Mouse (Mus musculus) lung, postnatal 36 days (tissue): ENCODE measurements around the gene Rpusd2.
"Not testable (repeated sequence)": the region's sequence is repeated elsewhere in the genome, so short reads cannot be mapped to it uniquely, and the experiment has no call there.

ENCODE experiments used
- DNase-seq: peaks from one replicate; pipeline ENCODE4 v3.0.0; 2022; ENCODE audit warnings: mixed read lengths

The Rpusd2 gene

GRCm38 (mm10) chr2:119034656-119035396 lies at the start of gene Rpusd2:
Gene Rpusd2, plus strand, starts transcription at chr2:119034790.
- peak; percentile 97 for DNase-seq

GRCm38 (mm10) chr2:118995490-118995889 lies 39.1 kb upstream of the Rpusd2 start:
- DNase-seq, result no peak

GRCm38 (mm10) chr2:118995919-118996797 lies 38.4 kb upstream of the Rpusd2 start:
- no peak for DNase-seq

GRCm38 (mm10) chr2:118996798-118997105 lies 37.8 kb upstream of the Rpusd2 start:
- no peak for DNase-seq

- DNase-seq, result no peak
Observed at GRCm38 (mm10) chr2:118998115-118998866, 36.3 kb upstream of the Rpusd2 start.

- DNase-seq, result no peak
Observed at GRCm38 (mm10) chr2:118999025-118999639, 35.5 kb upstream of the Rpusd2 start.

GRCm38 (mm10) chr2:119006886-119007285 lies 27.7 kb upstream of the Rpusd2 start:
- no peak for DNase-seq

GRCm38 (mm10) chr2:119009376-119009775 lies 25.2 kb upstream of the Rpusd2 start:
- no peak for DNase-seq

- peak; percentile 48 for DNase-seq
Observed at GRCm38 (mm10) chr2:119014989-119015388, 19.6 kb upstream of the Rpusd2 start.

- DNase-seq, result peak; percentile 31
Observed at GRCm38 (mm10) chr2:119015604-119016180, 18.9 kb upstream of the Rpusd2 start.

- not testable (repeated sequence) for DNase-seq
Observed at GRCm38 (mm10) chr2:119016312-119016711, 18.3 kb upstream of the Rpusd2 start.

- DNase-seq, result no peak
Observed at GRCm38 (mm10) chr2:119017647-119018046, 16.9 kb upstream of the Rpusd2 start.

- DNase-seq, result no peak
Observed at GRCm38 (mm10) chr2:119018391-119019122, 16.0 kb upstream of the Rpusd2 start.

- no peak for DNase-seq
Observed at GRCm38 (mm10) chr2:119019131-119019530, 15.5 kb upstream of the Rpusd2 start.

GRCm38 (mm10) chr2:119019538-119019937 lies 15.1 kb upstream of the Rpusd2 start:
- no peak for DNase-seq

GRCm38 (mm10) chr2:119023154-119023660 lies 11.4 kb upstream of the Rpusd2 start:
- DNase-seq, result no peak

- DNase-seq, result peak; percentile 10
Observed at GRCm38 (mm10) chr2:119024536-119025238, 9.9 kb upstream of the Rpusd2 start.

GRCm38 (mm10) chr2:119025239-119025616 lies 9.4 kb upstream of the Rpusd2 start:
- no peak for DNase-seq

GRCm38 (mm10) chr2:119026951-119027350 lies 7.6 kb upstream of the Rpusd2 start:
- DNase-seq, result no peak

GRCm38 (mm10) chr2:119028941-119029551 lies 5.5 kb upstream of the Rpusd2 start, which contains the start of gene Ccdc32:
Gene Ccdc32, minus strand, starts transcription at chr2:119029393.
- peak; percentile 100 for DNase-seq
